Mouse (Mus musculus) cerebellum, adult 2 months (tissue): ENCODE data around the gene Ppif. TPM values are rescaled to one million over a fixed set of nuclear protein-coding genes. Genes with fewer than 3 reads are reported as not detected.

Experiments
- DNase-seq, 2 experiments: peaks; one replicate each; pipeline ENCODE4 v3.0.0; 2021
- H3K27ac ChIP-seq: fragments of 200-500 bp; 2 replicates; pipeline ENCODE4 v1.5.1; 2012; ENCODE audit warnings: low read length, control low read depth, inconsistent platforms; ENCODE audit not compliant: insufficient read depth
- H3K27me3 ChIP-seq: fragments of 200-500 bp; 2 replicates; pipeline ENCODE4 v1.6.1; 2012; ENCODE audit warnings: inconsistent platforms, mild to moderate bottlenecking, low read length, moderate library complexity; ENCODE audit not compliant: control insufficient read depth, insufficient read depth
- H3K4me1 ChIP-seq: fragments of 200-500 bp; 2 replicates; pipeline ENCODE4 v1.6.1; 2011; ENCODE audit warnings: low read length; ENCODE audit not compliant: control insufficient read depth, insufficient read depth
- H3K4me3 ChIP-seq: fragments of 200-500 bp; replicated peaks from 2 replicates; pipeline ENCODE3; 2011; ENCODE audit warnings: mild to moderate bottlenecking, low read depth, low read length, control low read depth; ENCODE audit not compliant: insufficient read depth
- CTCF ChIP-seq: fragments of 200-500 bp; IDR thresholded peaks from 2 replicates; pipeline ENCODE4 v1.5.1; 2011; ENCODE audit warnings: low read depth, mild to moderate bottlenecking, control low read depth, low read length, moderate library complexity, borderline replicate concordance; ENCODE audit not compliant: insufficient read depth
- POLR2A ChIP-seq: fragments of 200-500 bp; IDR thresholded peaks from 2 replicates; pipeline ENCODE4 v1.6.1; 2011; ENCODE audit warnings: low read length, control low read depth, borderline replicate concordance; ENCODE audit not compliant: insufficient read depth
- WGBS: fragments of 180-500 bp; shearing (Covaris S2); methylation state at CpG from one replicate; pipeline ENCODE4 v1.1.7; 2018; 5-methylcytosine and 5-hydroxymethylcytosine counted together
- polyA plus RNA-seq: library from polyadenylated mRNA; depleted of rRNA; stranded (reverse); fragments of >200 nt; gene quantifications from 2 replicates; pipeline ENCODE4 v1.2.3, GENCODE M21; 2012

Ppif gene
- polyA plus RNA-seq, 1 experiment = 63.3 TPM

DNA sequence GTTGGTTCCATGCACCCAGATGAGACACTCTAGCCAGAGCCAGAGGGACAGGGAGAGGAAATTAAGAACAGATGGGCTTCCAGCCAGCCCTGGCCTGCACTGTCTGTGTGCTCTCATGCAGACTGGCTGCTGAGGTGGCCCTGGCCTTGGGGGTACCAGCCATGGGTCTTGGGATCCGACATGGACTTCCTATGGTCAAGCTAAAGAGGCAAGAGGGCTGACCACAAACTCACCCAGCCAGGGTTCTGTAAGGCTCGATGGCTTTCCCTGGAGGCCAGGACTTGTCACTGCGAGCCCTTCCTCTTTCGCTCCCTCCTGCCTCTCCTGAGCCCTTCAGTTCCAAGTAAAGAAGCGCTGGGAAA, 33.2 kb downstream of the Ppif start:
- DNase-seq = no peak
- no peaks in the 10 kb centered on the region for H3K27me3 ChIP-seq
- no peak overlapping the region for H3K4me3 ChIP-seq
- WGBS = 63% methylated on average over 5 of the region's 5 CpGs
- TF ChIP-seq CTCF (no peak), POLR2A (no peak)
- no peak overlapping the region for H3K27ac ChIP-seq
- peaks cover 15% of the 10 kb centered on the region for H3K4me1 ChIP-seq

DNA sequence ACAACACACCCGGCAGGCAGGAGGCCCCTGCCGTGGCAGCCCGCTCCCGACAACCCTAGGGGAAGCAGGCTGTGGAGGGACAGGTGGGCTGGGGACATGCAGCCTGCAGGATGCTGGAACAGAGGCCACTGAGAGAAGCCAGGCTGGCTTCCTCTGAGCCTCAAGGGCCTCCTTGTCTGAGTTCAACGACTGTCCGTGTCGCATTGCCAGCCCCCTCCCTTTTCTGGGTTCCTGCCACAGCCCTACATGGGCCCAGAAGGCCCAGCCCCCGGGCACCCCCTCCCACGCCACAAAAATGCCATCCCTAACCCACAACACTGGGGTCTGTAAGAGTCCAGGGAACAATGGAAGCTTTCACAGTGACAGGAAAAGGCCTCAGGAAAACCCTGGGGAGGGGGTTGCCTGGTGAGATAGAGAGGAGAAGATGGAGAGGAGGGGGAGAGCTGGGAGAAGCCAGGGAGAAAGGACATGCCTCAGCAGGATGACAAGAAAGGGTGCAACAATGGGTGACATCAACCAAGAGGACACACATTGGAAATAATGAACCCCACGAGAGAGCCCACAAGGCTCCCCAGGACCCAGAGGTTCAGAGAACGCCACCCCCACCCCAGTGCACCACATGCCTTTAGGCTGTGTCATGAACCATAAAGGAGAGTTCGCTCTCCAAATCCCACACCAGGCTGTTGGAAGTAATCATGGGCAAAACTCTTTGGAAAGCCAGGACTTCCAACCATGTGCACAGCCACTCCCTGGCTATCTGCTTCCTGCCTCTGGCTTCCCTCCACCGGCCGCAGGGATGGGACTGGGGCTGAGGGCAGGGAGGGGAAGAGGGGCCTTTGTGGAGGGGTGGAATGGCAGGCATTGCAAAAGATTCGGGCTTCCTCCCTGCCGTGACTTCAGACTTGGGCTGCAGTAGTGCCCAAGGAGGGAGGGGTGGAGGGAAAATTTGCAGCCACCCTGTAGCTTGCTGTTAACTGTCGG, 41.1 kb downstream of the Ppif start:
- 34% methylated on average over 17 of the region's 17 CpGs for WGBS
- Histone ChIP-seq H3K27me3 (no peaks in the 10 kb centered on the region), H3K4me3 (no peak overlapping the region), H3K27ac (no peak overlapping the region), H3K4me1 (peaks cover 5% of the 10 kb centered on the region)
- peak in 1 of 2 experiments; percentile 35 for DNase-seq
- TF ChIP-seq POLR2A = no peak
- TF ChIP-seq CTCF = no peak

DNA sequence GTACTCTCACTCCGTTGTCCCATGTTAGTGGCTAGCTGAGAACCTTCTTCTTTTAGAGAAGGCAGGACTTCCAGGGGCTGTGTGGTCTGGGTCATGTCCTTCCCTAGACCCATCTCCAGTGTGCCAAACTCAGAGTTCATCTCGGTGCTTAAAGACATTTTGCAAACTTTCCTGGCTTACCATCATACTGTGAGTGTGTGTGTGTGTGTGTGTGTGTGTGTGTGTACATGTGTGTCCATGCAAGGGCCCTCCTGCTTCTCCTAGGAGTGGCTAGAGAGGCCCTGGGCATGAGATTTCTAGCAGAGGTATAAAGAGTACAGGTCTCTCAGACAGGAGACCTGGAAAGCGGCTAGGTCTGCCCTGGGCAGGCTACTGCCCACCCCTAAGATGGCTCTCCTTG, 42.2 kb downstream of the Ppif start:
- DNase-seq = no peak
- Histone ChIP-seq H3K4me3 (no peak overlapping the region), H3K27ac (no peak overlapping the region), H3K4me1 (peaks cover 8% of the 10 kb centered on the region), H3K27me3 (no peaks in the 10 kb centered on the region)
- 60% methylated on average over 3 of the region's 3 CpGs for WGBS
- no peak for TF ChIP-seq POLR2A
- TF ChIP-seq CTCF = no peak

DNA sequence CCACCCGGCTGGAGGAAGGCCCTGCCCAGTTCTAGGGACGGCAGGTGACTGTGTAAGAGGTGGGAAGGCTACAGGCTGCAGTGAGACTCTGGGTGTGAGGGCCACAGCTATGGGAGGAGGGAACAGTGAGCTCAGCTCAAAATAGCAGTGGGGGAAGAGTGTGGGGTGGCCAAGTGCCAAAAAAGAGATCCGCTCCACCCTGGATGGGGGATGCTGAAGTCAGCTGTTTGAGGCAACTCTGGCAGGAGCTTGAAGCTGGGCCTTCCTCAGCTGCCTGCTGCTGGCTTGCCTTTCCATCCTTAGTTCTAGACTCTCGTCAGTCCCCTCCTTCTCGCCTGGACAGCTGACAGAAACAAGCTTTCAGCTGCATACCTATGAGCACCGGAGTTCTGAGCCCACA, 42.6 kb downstream of the Ppif start:
- no peak for TF ChIP-seq POLR2A
- no peaks in the 10 kb centered on the region for H3K27me3 ChIP-seq
- H3K27ac ChIP-seq = no peak overlapping the region

DNA sequence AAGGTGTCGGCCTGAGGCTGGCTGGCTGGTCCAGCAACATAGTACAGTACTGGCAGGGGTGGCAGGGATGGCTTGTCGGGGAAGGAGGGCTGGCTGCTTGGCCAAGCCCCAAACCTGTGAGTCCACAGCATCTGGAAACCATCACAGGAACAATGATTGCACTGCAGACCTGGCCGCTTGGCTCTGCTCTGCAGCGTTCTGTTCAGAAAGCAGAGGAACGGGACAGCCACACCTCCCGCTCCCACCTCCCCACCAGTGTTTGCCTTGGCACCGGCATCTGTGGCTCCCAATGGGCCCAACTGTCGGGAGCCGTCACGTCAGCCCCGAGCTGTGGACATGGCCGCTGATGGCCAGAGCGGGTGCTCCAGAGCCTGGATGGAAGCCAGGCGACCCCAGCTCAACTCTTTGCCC, 44.6 kb downstream of the Ppif start:
- peak in 1 of 2 experiments; percentile 32 for DNase-seq
- no peaks in the 10 kb centered on the region for H3K27me3 ChIP-seq
- no peak overlapping the region for H3K4me3 ChIP-seq
- H3K27ac ChIP-seq = no peak overlapping the region
- peaks cover 8% of the 10 kb centered on the region for H3K4me1 ChIP-seq
- WGBS = 35% methylated on average over 14 of the region's 14 CpGs
- TF ChIP-seq CTCF = no peak
- TF ChIP-seq POLR2A = no peak

More for the DNA sequence above, 42.6 kb downstream of the Ppif start:
- Histone ChIP-seq H3K4me3 (no peak overlapping the region), H3K4me1 (peaks cover 8% of the 10 kb centered on the region)
- peak; percentile 32 to 57 for DNase-seq
- WGBS = 54% methylated on average over 6 of the region's 6 CpGs

DNA sequence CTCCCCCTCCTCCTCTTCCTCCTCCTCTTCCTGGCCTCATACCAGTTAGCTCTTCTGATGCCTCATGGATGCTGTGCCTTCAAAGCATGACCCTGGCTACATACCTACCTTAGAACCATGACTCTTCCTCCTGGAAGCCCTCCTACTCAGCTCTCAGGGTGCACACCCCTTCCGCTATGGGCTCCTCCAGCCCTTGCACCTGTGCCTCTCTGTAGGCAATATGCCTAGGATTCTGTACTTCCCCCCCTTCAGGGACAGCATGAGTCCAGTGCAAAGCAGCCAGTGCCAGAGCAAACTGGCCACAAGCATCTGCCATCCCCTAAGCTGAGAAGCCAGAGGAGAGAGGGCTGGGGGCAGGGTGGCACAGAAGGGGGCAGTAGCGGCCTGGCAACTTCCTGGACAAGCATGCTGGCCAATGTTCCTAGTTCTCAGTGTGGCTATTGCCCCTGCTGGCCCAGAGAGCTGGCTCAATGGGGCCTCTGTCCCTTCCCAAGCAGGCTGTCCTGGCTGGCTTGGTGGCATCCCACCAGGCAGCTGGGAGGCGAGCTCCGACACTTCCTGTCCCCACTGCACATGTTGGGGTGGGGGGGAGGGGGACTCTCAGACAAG, 46.1 kb downstream of the Ppif start:
- TF ChIP-seq POLR2A = no peak
- TF ChIP-seq CTCF = no peak
- H3K4me3 ChIP-seq = no peak overlapping the region
- 24% methylated on average over 4 of the region's 4 CpGs for WGBS
- peaks cover 8% of the 10 kb centered on the region for H3K4me1 ChIP-seq
- peak overlapping the region; percentile 50; the same call in 1 of the 2 replicates for H3K27ac ChIP-seq
- peak; percentile 46 to 70 for DNase-seq
- no peaks in the 10 kb centered on the region for H3K27me3 ChIP-seq

DNA sequence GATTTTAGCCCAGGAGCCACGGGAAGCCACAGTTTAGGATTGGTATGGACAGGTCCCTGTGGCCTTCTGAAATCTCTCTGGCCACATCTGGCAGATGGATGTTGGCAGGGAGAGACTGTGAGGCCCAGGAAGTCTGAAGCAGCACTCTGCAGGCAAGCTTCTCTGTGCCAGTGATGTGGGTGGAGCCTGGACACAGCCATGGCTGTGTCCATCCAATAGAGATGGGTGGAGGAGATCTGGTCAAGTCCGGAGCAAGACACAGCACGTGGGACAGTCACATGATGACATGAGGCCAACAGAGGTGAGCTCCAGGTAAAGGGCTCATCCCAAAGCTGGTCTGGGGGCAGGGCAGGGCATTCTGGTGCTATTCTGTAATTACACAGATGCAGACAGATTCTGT, 47.3 kb downstream of the Ppif start:
- Histone ChIP-seq H3K4me3 (no peak overlapping the region), H3K27ac (peak overlapping the region; percentile 71; the same call in 1 of the 2 replicates), H3K27me3 (no peaks in the 10 kb centered on the region), H3K4me1 (peaks cover 8% of the 10 kb centered on the region)
- TF ChIP-seq POLR2A (no peak), CTCF (no peak)
- WGBS = 49% methylated on average over 3 of the region's 3 CpGs
- DNase-seq = no peak

DNA sequence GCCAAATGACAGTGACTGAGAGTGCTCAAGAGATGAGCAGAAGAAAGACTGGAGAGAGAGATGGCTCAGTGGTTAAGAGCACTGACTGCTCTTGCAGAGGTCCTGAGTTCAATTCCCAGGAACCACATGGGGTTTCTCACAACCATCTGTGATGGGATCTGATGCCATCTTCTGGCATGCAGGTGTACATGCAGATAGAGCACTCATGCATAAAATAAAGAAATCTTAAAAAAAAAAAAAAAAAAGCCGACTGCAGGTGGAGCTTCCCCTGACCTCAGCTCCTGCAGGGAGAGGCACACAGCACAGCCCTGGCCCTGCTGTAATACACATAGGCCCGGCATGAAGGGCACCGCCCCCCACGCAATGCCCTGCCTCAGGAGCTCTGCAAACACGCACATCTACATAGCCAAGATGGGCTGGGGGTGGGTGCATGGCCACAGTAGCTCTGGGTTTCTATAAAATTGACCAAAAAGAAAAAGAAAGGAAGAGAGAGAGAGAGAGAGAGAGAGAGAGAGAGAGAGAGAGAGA, 48.0 kb downstream of the Ppif start:
- H3K4me1 ChIP-seq = peaks cover 8% of the 10 kb centered on the region
- 68% methylated on average over 5 of the region's 5 CpGs for WGBS
- H3K27ac ChIP-seq = peak overlapping the region; percentile 28; the same call in 1 of the 2 replicates
- TF ChIP-seq POLR2A (no peak), CTCF (no peak)
- H3K27me3 ChIP-seq = no peaks in the 10 kb centered on the region
- no peak overlapping the region for H3K4me3 ChIP-seq
- no peak for DNase-seq
